Mouse (Mus musculus) layer of hippocampus, postnatal 14 days (tissue): ENCODE measurements around the gene Fam181b. TPM values are rescaled to one million over a fixed set of nuclear protein-coding genes. Genes with fewer than 3 reads are reported as not detected.

Experiments used
- DNase-seq, 2 experiments: peaks; one replicate each; pipeline ENCODE4 v3.0.0; 2021 to 2022; ENCODE audit warnings: low spot score in 2 of 2, mixed read lengths in 1 of 2
- total RNA-seq, 2 experiments: library from RNA; stranded (reverse); gene quantifications; 2 replicates each; pipeline ENCODE4 v1.2.3; 2021

Fam181b gene
- total RNA-seq, 2 experiments from 2014 or later, result 22.2 to 22.7 TPM

DNA sequence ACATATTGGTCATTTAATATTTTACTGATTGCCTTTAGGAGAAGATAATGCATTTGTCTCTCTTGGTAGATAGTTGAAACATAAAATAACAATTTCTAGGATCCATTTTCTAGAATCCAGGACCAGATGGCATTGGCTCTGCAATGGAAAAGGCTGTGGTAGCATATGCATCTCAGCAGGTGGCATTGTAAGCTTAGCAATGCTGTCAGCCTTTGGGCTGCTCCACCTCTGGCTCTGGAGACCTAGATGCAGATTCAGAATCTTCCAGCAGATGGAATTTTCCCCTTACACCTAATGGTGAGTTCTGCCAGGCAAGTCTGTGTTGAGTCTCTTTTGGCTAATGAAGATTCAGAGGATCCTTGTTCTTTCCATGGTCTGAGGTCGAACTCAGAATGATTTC is 44.3 kb downstream of the Fam181b start:
- DNase-seq, result peak in 1 of 2 experiments; percentile 16

Other genes with a start within 250 kb of the Fam181b start
- gene Ddias, start 205.6 kb upstream of the Fam181b start, total RNA-seq, result 1 to 10 TPM in 1 of 2 experiments, under 1 TPM in 1; 0.86 to 2.2 TPM
- 10 to 100 TPM in 1 of 2 experiments, 1 to 10 TPM in 1; 8.8 to 10.9 TPM for gene Prcp, start 205.4 kb upstream of the Fam181b start, total RNA-seq